Mouse (Mus musculus): ENCODE measurements around the gene Tmem38b.

DNA sequence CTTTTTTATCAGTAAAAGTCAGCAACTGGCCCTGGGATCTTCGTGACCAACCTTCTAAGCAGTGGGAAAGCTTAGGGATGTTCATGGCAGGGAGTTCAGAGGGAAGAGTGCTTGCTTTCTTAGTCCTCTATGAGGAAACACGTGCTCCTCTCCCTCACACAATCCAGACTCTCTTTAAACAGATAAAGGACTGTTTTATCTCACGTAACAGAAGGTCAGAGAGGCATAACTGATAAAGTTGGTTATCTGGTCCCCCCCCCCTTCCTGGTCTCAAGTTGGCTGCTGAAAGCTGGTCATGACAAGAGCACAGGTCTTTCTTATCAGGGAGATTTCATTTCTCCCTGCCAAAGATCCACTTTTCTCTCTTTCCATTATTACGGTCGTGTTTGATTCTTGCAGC lies 7.5 kb upstream of the Tmem38b start:
- TF ChIP-seq POLR2A (IDR thresholded peaks at IDR 0.05; ENCODE audit: control insufficient read depth, low read depth, low read length) = no peak
- TF ChIP-seq CTCF (IDR thresholded peaks at IDR 0.05; ENCODE audit: control insufficient read depth, insufficient read depth, insufficient replicate concordance, low read depth, low read length) = no peak

Measured in testis, adult 2 months (tissue).